8 mouse cellular contexts compared by ENCODE assay signal in genomic region chr12:79131178-79131675, GRCm38 (mm10). TPM values are rescaled to one million over a fixed set of nuclear protein-coding genes. Genes with fewer than 3 reads are reported as not detected.
A peak's percentile ranks its signal among the peaks of the same experiment; 100 is the strongest.
DNase-seq lines count a peak whose midpoint lies in the region; ATAC-seq and TF ChIP-seq lines count a peak whose summit lies in the region.

No protein-coding gene starts in this region.

- no peak for DNase-seq in heart, adult 2 months
- DNase-seq in CH12.LX (ENCODE audit: extremely low read depth): no peak
- DNase-seq in embryonic facial prominence, embryonic 11.5 days (ENCODE audit: low spot score): peak; percentile 20
- DNase-seq in limb, embryonic 14.5 days (ENCODE audit: low spot score): no peak
- DNase-seq in kidney, adult 11 months: no peak
- no peak for DNase-seq in layer of hippocampus, adult 9-10 months (ENCODE audit: low spot score)

- peak overlapping the region; percentile 90 for H3K4me2 ChIP-seq in heart, embryonic 13.5 days
- H3K4me2 ChIP-seq in CH12.LX (ENCODE audit: insufficient read depth, low read depth, poor library complexity, severe bottlenecking): peak overlapping the region; percentile 92
- peak overlapping the region; percentile 95 for H3K4me2 ChIP-seq in embryonic facial prominence, embryonic 11.5 days (ENCODE audit: low read depth, low read length)
- peak overlapping the region; percentile 94 for H3K4me2 ChIP-seq in limb, embryonic 14.5 days (replicated peaks; ENCODE audit: low read depth, low read length, severe bottlenecking)

- dilution Hi-C loops in CH12.LX (cut with MboI; ENCODE audit: extremely low pct_ligation_motif_present, extremely low pct_unique_long_range_greater_than_20kb, low sequenced_read_pairs): no loop called here

- no peak overlapping the region for H3K27ac ChIP-seq in heart, embryonic 13.5 days (replicated peaks)
- H3K27ac ChIP-seq in heart, adult 2 months: no peak overlapping the region
- H3K27ac ChIP-seq in CH12.LX (ENCODE audit: insufficient read depth, low read depth): no peak overlapping the region
- H3K27ac ChIP-seq in embryonic facial prominence, embryonic 11.5 days (replicated peaks; ENCODE audit: low read depth, low read length): no peak overlapping the region
- no peak overlapping the region for H3K27ac ChIP-seq in limb, embryonic 14.5 days (replicated peaks; ENCODE audit: low read depth, low read length)
- peak overlapping the region; percentile 42 for H3K27ac ChIP-seq in small intestine, adult 2 months (ENCODE audit: insufficient read depth, low read depth, low read length)

- no peaks in the 10 kb centered on the region for H3K79me2 ChIP-seq in heart, adult 2 months (replicated peaks; ENCODE audit: control insufficient read depth, insufficient read depth, low read length)
- no peaks in the 10 kb centered on the region for H3K79me2 ChIP-seq in CH12.LX (replicated peaks; ENCODE audit: control insufficient read depth, extremely low read depth, insufficient read depth, poor library complexity, severe bottlenecking)

- ATAC-seq in heart, embryonic 13.5 days (ENCODE audit: extremely low read depth, insufficient number of reproducible peaks, low FRiP score, low TSS enrichment): no peak
- no peak for ATAC-seq in embryonic facial prominence, embryonic 11.5 days (replicated peaks; ENCODE audit: insufficient number of reproducible peaks, low FRiP score, low TSS enrichment, low read depth)
- no peak for ATAC-seq in limb, embryonic 14.5 days (ENCODE audit: low FRiP score, low read depth)

- H3K9ac ChIP-seq in heart, embryonic 13.5 days: peak overlapping the region; percentile 56; the same call in 1 of the 2 replicates
- no peak overlapping the region for H3K9ac ChIP-seq in heart, adult 2 months (ENCODE audit: low read depth, low read length)
- no peak overlapping the region for H3K9ac ChIP-seq in CH12.LX (ENCODE audit: insufficient read depth, low read depth)
- peak overlapping the region; percentile 49 for H3K9ac ChIP-seq in embryonic facial prominence, embryonic 11.5 days (replicated peaks; ENCODE audit: low read length)
- peak overlapping the region; percentile 48 for H3K9ac ChIP-seq in limb, embryonic 14.5 days (ENCODE audit: low read depth, low read length, severe bottlenecking)

- H3K9me3 ChIP-seq in heart, embryonic 13.5 days: no peaks in the 10 kb centered on the region
- no peaks in the 10 kb centered on the region for H3K9me3 ChIP-seq in CH12.LX (replicated peaks; ENCODE audit: low read length)
- no peaks in the 10 kb centered on the region for H3K9me3 ChIP-seq in embryonic facial prominence, embryonic 11.5 days (replicated peaks; ENCODE audit: control insufficient read depth, low read length)
- no peaks in the 10 kb centered on the region for H3K9me3 ChIP-seq in limb, embryonic 14.5 days (ENCODE audit: control insufficient read depth, low read length)

- TF ChIP-seq CTCF in heart, adult 2 months (IDR thresholded peaks at IDR 0.05): no peak
- no peak for TF ChIP-seq CTCF in CH12.LX (conservative IDR thresholded peaks at IDR 0.05 in 1 of 2, IDR thresholded peaks at IDR 0.05 in 1 of 2; ENCODE audit: low read depth in 2 of 2, low read length in 2 of 2)
- TF ChIP-seq CTCF in small intestine, adult 2 months (IDR thresholded peaks at IDR 0.05; ENCODE audit: extremely low read depth, insufficient read length, insufficient replicate concordance, low read depth, low read length): no peak; the same call in 1 of the 2 replicates

- no peak for TF ChIP-seq POLR2A in heart, adult 2 months (IDR thresholded peaks at IDR 0.05; ENCODE audit: insufficient read depth, low read depth, low read length)
- no peak for TF ChIP-seq POLR2A in CH12.LX (IDR thresholded peaks at IDR 0.05; ENCODE audit: low read depth, low read length)
- no peak for TF ChIP-seq POLR2A in limb, embryonic 14.5 days (IDR thresholded peaks at IDR 0.05; ENCODE audit: borderline replicate concordance, extremely low read depth, insufficient read depth, insufficient read length)
- TF ChIP-seq POLR2A in small intestine, adult 2 months (IDR thresholded peaks at IDR 0.05; ENCODE audit: low read depth, low read length): no peak

- H3K4me3 ChIP-seq in heart, embryonic 13.5 days: peak overlapping the region; percentile 55
- no peak overlapping the region for H3K4me3 ChIP-seq in heart, adult 2 months
- H3K4me3 ChIP-seq in CH12.LX (replicated peaks in 1 of 3; ENCODE audit: low read depth in 2 of 3, low read length in 2 of 3, poor library complexity in 1 of 3): peak overlapping the region in 1 of 3 experiments; percentile 48
- H3K4me3 ChIP-seq in embryonic facial prominence, embryonic 11.5 days (ENCODE audit: low read depth, low read length): peak overlapping the region; percentile 47
- peak overlapping the region; percentile 49 for H3K4me3 ChIP-seq in limb, embryonic 14.5 days (replicated peaks; ENCODE audit: low read length)
- H3K4me3 ChIP-seq in small intestine, adult 2 months (ENCODE audit: low read depth, low read length): peak overlapping the region; percentile 84

- in situ Hi-C loops in CH12.LX (cut with MboI; ENCODE audit: low pct_ligation_motif_present, low pct_unique_long_range_greater_than_20kb, low sequenced_read_pairs): no loop called here

- TF ChIP-seq RAD21 in CH12.LX (IDR thresholded peaks at IDR 0.05; ENCODE audit: low read depth, low read length): no peak

- peaks cover 23% of the 10 kb centered on the region for H3K4me1 ChIP-seq in heart, embryonic 13.5 days
- H3K4me1 ChIP-seq in heart, adult 2 months (ENCODE audit: control insufficient read depth, insufficient read depth, low read length): no peaks in the 10 kb centered on the region
- H3K4me1 ChIP-seq in CH12.LX (ENCODE audit: control insufficient read depth in 1 of 2, insufficient read depth in 2 of 2): peaks cover 9 to 20% of the 10 kb centered on the region in 2 experiments; a peak in 3 of 4 replicates
- H3K4me1 ChIP-seq in embryonic facial prominence, embryonic 11.5 days (ENCODE audit: control insufficient read depth, insufficient read depth, low read length): no peaks in the 10 kb centered on the region; the same call in 1 of the 2 replicates
- no peaks in the 10 kb centered on the region; the same call in 1 of the 2 replicates for H3K4me1 ChIP-seq in limb, embryonic 14.5 days (ENCODE audit: control insufficient read depth, insufficient read depth, low read length)
- H3K4me1 ChIP-seq in small intestine, adult 2 months (ENCODE audit: control insufficient read depth, insufficient read depth, insufficient read length, low read length): peaks cover 14% of the 10 kb centered on the region

- H3K27me3 ChIP-seq in heart, embryonic 13.5 days (replicated peaks): peaks cover 51% of the 10 kb centered on the region
- peaks cover 10% of the 10 kb centered on the region for H3K27me3 ChIP-seq in heart, adult 2 months (ENCODE audit: control insufficient read depth, insufficient read depth, low read length)
- peaks cover 12% of the 10 kb centered on the region for H3K27me3 ChIP-seq in CH12.LX (replicated peaks)
- peaks cover 15% of the 10 kb centered on the region for H3K27me3 ChIP-seq in embryonic facial prominence, embryonic 11.5 days (ENCODE audit: control insufficient read depth, insufficient read depth, low read length)
- peaks cover 36% of the 10 kb centered on the region for H3K27me3 ChIP-seq in limb, embryonic 14.5 days (ENCODE audit: control insufficient read depth, insufficient read depth, low read length)
- H3K27me3 ChIP-seq in small intestine, adult 2 months (ENCODE audit: control insufficient read depth, insufficient read depth, low read length): 0 out of 2 replicates have a peak, but pooled peaks cover 4% of the 10 kb centered on the region

- intact Hi-C loops in heart, adult 2 months (cut with DNase I): no loop called here

- no peak for TF ChIP-seq EP300 in heart, adult 2 months (IDR thresholded peaks at IDR 0.05; ENCODE audit: insufficient read depth, low read depth, low read length)
- TF ChIP-seq EP300 in CH12.LX (IDR thresholded peaks at IDR 0.05; ENCODE audit: low read length): no peak

- no peaks in the 10 kb centered on the region for H3K36me3 ChIP-seq in heart, embryonic 13.5 days
- no peaks in the 10 kb centered on the region for H3K36me3 ChIP-seq in heart, adult 2 months (ENCODE audit: control insufficient read depth, insufficient read depth, low read length)
- no peaks in the 10 kb centered on the region for H3K36me3 ChIP-seq in CH12.LX (replicated peaks in 1 of 2; ENCODE audit: control insufficient read depth in 1 of 2, insufficient read depth in 1 of 2, low read length in 1 of 2)
- no peaks in the 10 kb centered on the region for H3K36me3 ChIP-seq in embryonic facial prominence, embryonic 11.5 days (replicated peaks; ENCODE audit: control insufficient read depth, insufficient read depth, low read depth, low read length)
- no peaks in the 10 kb centered on the region for H3K36me3 ChIP-seq in limb, embryonic 14.5 days (ENCODE audit: control insufficient read depth, insufficient read depth, low read length)
- peaks cover 17% of the 10 kb centered on the region for H3K36me3 ChIP-seq in small intestine, adult 2 months (ENCODE audit: control insufficient read depth, insufficient read depth, low read length)

- WGBS in heart, embryonic 13.5 days: 2% methylated on average over 22 of the region's 22 CpGs
- WGBS in heart, adult 2 months: 2% methylated on average over 22 of the region's 22 CpGs
- WGBS in embryonic facial prominence, embryonic 11.5 days: under 1% methylated on average over 22 of the region's 22 CpGs
- under 1% methylated on average over 22 of the region's 22 CpGs for WGBS in limb, embryonic 14.5 days
- WGBS in small intestine, adult 2 months: 3% methylated on average over 22 of the region's 22 CpGs

RNA-seq across cellular contexts. Expression of gene Arg2, which starts 0.7 kb away (rescaled TPM):
- polyA plus RNA-seq in heart, embryonic 13.5 days (2015; fragmentation: Nextera tagmentation; extraction: Ambion mirVana): 0.33 and 0.60 TPM in 2 replicates
- not detected for total RNA-seq in heart, adult 2 months (2021)
- 0.16 TPM in 1 of 2 replicates, not detected in the other for polyA plus RNA-seq in heart, adult 2 months (2012; rRNA removed)
- not detected in 2 replicates for total RNA-seq in CH12.LX (2012; rRNA removed)
- not detected in 2 replicates for total RNA-seq in CH12.LX (2014; rRNA removed)
- polyA plus RNA-seq in CH12.LX (2012; ENCODE audit: insufficient read length, low read depth): not detected in 2 replicates
- 4.3 and 5.7 TPM in 2 replicates for polyA plus RNA-seq in embryonic facial prominence, embryonic 11.5 days (2014; fragmentation: Nextera tagmentation; extraction: Ambion mirVana)
- 0.39 and 0.40 TPM in 2 replicates for polyA plus RNA-seq in limb, embryonic 14.5 days (2012; rRNA removed)
- polyA plus RNA-seq in limb, embryonic 14.5 days (2014; fragmentation: Nextera tagmentation; extraction: Ambion mirVana): 0.55 and 0.65 TPM in 2 replicates
- polyA plus RNA-seq in small intestine, adult 2 months (2012; rRNA removed): 148 and 162 TPM in 2 replicates

RNA-seq across cellular contexts. Expression of gene Vti1b, which starts 41.2 kb away (rescaled TPM):
- polyA plus RNA-seq in heart, embryonic 13.5 days (2015; fragmentation: Nextera tagmentation; extraction: Ambion mirVana): 92.9 and 105 TPM in 2 replicates
- total RNA-seq in heart, adult 2 months (2021): 100 to 1,000 TPM; 100 to 103 TPM
- polyA plus RNA-seq in heart, adult 2 months (2012; rRNA removed): 37.3 and 47.7 TPM in 2 replicates
- 69.4 and 70.3 TPM in 2 replicates for total RNA-seq in CH12.LX (2012; rRNA removed)
- total RNA-seq in CH12.LX (2014; rRNA removed): 90.8 and 96.4 TPM in 2 replicates
- polyA plus RNA-seq in CH12.LX (2012; ENCODE audit: insufficient read length, low read depth): 68.1 and 84.3 TPM in 2 replicates
- 95.8 and 106 TPM in 2 replicates for polyA plus RNA-seq in embryonic facial prominence, embryonic 11.5 days (2014; fragmentation: Nextera tagmentation; extraction: Ambion mirVana)
- 27.7 and 44.0 TPM in 2 replicates for polyA plus RNA-seq in limb, embryonic 14.5 days (2012; rRNA removed)
- polyA plus RNA-seq in limb, embryonic 14.5 days (2014; fragmentation: Nextera tagmentation; extraction: Ambion mirVana): 85.7 and 94.6 TPM in 2 replicates
- polyA plus RNA-seq in small intestine, adult 2 months (2012; rRNA removed): 23.4 and 56.8 TPM in 2 replicates

RNA-seq across cellular contexts. Expression of gene Pigh, which starts 41.8 kb away (rescaled TPM):
- 14.5 and 15.4 TPM in 2 replicates for polyA plus RNA-seq in heart, embryonic 13.5 days (2015; fragmentation: Nextera tagmentation; extraction: Ambion mirVana)
- 1 to 10 TPM; 3.4 to 4.4 TPM for total RNA-seq in heart, adult 2 months (2021)
- 4.6 and 5.4 TPM in 2 replicates for polyA plus RNA-seq in heart, adult 2 months (2012; rRNA removed)
- total RNA-seq in CH12.LX (2012; rRNA removed): 12.8 and 13.0 TPM in 2 replicates
- total RNA-seq in CH12.LX (2014; rRNA removed): 17.8 and 18.2 TPM in 2 replicates
- 8.3 and 9.3 TPM in 2 replicates for polyA plus RNA-seq in CH12.LX (2012; ENCODE audit: insufficient read length, low read depth)
- 30.5 and 34.0 TPM in 2 replicates for polyA plus RNA-seq in embryonic facial prominence, embryonic 11.5 days (2014; fragmentation: Nextera tagmentation; extraction: Ambion mirVana)
- 18.9 and 23.1 TPM in 2 replicates for polyA plus RNA-seq in limb, embryonic 14.5 days (2012; rRNA removed)
- 29.4 and 31.2 TPM in 2 replicates for polyA plus RNA-seq in limb, embryonic 14.5 days (2014; fragmentation: Nextera tagmentation; extraction: Ambion mirVana)
- polyA plus RNA-seq in small intestine, adult 2 months (2012; rRNA removed): 7.5 and 9.9 TPM in 2 replicates

Comparison
In these comparisons a context has a peak if more than half of its experiments do, and no peak if none do; other contexts are left out.
1. H3K9ac ChIP-seq: peak in heart, embryonic 13.5 days (single experiment), embryonic facial prominence, embryonic 11.5 days (single experiment) and limb, embryonic 14.5 days (single experiment); none in heart, adult 2 months (single experiment) and CH12.LX (single experiment).
2. RNA of gene Arg2, which starts 0.7 kb away (polyA plus RNA-seq): 148 to 162 TPM in small intestine, adult 2 months; 4.3 to 5.7 TPM in embryonic facial prominence, embryonic 11.5 days, 0.33 to 0.60 TPM in heart, embryonic 13.5 days, 0.39 to 0.65 TPM in limb, embryonic 14.5 days, 0.16 TPM in heart, adult 2 months and not detected in CH12.LX; every median in the first group is over 10 times any median in the second.
3. Peak in every context shown above with its lines, with median percentiles within 50 percentile points of each other: H3K4me2 ChIP-seq.